Mouse (Mus musculus) ovary, postnatal 10 days (tissue): ENCODE data around the gene Anxa3.

ENCODE experiments used
- DNase-seq: peaks from one replicate; pipeline ENCODE4 v3.0.0; 2022; ENCODE audit warnings: low spot score

The Anxa3 gene

GRCm38 (mm10) chr5:96792936-96793718 lies at the start of gene Anxa3:
Gene Anxa3, plus strand, starts transcription at chr5:96793339.
- no peak for DNase-seq

DNA sequence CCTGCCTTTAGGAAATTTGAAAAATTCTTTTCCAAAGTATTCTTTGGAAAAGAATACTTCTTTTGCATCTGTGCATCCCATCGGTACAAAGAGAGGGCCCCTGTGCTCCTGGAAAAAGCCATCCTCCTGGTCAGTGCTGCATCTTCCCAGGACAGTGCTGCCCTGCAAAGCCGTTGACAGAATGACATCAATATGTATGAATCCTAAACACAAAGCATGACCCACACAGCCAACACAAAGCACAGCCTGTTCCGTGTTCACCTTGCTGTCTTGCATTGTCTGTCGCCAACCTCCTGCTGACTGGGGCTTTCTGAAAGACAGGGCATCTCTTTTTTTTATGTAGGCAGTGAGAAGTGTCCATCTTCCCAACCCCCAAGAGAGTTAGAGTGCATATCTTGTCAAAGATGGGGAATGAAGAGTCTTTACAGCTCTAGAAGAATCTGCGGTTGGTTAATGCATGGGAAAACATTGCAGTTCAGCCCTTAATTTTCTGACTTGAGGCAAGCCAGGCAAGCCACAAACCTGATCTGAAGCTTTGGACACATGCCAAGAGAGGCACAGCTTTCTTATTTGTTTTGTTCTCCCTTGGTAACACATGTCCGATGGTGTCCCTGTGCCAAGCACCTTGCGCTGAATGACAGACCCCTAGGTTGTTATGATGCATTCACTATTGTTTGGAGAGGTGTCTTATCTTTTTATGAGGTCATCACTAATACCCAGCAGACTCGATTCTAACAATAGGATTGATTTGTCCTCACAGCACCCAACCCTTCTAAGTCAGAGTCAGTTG lies 45.7 kb upstream of the Anxa3 start:
- no peak for DNase-seq

DNA sequence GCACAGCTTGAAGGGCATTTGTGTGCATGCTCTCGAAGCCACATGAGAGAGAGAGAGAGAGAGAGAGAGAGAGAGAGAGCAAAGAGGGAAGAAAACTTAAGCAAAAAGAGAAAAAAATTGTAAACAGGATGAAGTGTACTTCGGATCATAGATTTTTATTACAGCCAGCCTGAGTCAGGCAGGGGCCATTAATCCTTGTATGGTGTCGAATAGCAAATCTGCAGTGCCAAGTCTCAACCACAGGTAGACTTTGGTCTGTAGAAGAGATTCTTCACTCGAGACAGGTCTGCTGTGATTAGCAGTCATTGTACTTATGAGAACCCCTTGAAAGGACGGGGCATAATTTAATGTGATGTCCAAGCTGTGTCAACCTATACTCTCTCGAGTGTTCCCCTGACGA lies 35.5 kb upstream of the Anxa3 start:
- DNase-seq, result no peak

DNA sequence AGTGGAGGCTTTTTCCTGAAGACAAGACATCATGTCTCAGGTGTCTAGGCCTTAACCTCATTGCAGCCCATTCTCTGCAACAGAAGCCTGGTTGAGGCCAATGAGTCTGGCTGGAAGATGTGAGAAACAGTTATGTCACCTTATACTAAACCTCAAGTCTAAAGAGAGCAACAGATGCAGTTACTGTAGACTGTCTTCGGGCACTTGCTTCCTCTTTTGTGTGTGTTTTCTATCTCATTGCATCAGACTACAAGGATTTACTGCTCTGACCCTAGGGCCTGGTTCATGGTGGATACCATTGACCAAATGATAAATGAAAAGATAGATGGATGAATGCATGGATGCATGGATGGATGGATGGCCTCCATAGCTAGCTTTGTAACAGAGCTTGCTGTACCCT lies 31.1 kb upstream of the Anxa3 start:
- DNase-seq, result no peak

DNA sequence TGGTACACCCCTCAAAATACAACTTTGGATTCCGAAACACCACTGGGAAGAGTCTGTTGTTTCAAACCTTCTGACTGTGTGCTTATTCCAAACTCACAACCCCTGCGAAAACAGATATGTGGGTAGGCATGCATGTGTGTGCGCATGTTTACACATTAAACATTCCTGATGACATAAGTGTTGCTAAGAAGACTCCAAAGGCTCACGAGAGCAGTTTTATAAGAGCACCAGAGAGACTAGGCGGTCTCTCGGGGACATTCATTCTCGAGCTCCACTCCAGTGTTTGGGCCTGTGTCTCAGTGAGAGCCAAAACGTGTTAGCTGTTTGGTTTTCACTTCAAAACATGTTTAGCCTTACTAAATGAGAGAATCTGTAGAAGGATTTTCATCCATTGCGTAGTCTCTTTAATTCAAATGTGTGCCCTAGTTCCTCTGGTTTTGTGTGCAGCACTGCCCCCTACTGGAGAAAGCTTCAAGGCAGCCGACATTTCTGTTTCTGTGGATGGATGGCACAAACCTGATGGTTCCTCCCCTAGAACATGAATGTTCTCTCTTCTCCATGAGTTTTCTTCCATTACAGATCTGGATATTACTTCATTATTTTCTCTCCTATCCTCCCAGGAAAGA lies 24.2 kb upstream of the Anxa3 start:
- no peak for DNase-seq

DNA sequence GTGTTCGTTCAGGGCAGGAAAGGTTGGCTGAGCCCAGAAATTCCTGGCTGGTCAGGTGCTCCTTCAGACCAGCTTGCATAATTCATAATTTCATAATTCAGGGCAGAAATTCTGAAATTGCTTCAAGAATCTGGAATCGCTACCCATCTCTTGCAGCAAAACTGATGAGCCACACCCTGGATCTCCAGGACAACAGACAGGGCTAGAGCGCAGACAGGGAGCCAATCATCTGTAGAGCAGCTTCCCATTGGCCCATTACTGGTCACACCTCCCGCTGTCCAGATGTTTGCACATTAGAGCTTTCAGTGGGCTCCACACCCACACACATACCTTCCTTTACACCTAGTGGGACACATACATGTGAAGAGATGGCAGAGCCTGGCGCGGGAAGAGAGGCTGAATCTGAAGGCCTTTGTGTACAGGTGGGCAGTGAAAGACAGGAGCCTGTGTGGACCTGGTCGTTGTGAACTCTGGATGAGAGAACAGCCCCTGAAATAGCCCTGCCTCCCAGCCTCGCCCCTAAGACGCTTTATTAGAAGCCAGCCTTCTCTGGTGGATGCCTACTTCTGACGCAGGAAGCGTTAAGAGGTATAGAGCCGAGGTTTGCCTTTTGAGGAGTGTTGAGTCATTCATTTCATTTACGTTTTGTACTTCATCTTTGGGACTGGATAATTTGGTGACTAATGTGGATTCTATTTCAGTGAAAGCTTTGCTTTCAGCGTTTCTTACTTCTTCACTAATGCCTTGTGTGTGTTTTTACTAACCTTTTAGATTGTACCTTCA lies 9.4 kb upstream of the Anxa3 start:
- no peak for DNase-seq

GRCm38 (mm10) chr5:96785096-96785495 lies 8.0 kb upstream of the Anxa3 start:
- DNase-seq, result no peak

GRCm38 (mm10) chr5:96792422-96792821 lies 717 bp upstream of the Anxa3 start:
- DNase-seq, result no peak

DNA sequence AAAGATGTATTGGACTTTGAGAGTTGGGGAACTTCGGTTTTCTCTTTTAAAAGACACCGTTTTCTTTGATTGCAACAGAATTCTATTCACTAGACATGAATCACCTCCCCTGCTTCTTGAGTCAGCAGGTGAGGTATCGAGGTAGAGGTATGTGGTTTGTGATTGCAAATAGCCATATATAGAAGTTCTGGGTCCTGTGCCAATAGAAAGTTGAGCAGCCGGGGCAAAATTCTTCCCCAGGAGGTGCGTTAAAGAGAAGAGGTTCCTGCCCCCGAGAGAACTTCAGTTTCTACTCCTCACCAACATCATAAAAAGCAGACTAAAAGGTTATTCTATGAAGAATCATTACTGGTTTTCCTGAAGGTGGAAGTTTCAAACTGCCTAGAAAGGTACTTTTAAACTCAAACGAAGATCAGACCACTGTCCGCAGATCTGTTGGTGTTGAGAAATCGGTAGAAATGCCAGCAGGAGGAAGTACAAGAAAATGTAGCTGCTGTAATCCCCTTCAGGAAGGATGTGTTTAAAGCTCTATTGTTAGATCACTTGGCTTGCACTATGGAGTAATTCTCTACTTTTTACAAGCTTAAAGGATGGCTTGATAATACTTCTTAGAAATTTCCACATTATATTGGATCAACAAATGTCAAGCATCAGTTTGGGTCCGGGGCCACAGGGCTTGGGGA lies 955 bp downstream of the Anxa3 start:
- no peak for DNase-seq

- no peak for DNase-seq
Measured at GRCm38 (mm10) chr5:96795752-96796151, 2.6 kb downstream of the Anxa3 start.

- no peak for DNase-seq
Measured at GRCm38 (mm10) chr5:96797465-96797864, 4.3 kb downstream of the Anxa3 start.

DNA sequence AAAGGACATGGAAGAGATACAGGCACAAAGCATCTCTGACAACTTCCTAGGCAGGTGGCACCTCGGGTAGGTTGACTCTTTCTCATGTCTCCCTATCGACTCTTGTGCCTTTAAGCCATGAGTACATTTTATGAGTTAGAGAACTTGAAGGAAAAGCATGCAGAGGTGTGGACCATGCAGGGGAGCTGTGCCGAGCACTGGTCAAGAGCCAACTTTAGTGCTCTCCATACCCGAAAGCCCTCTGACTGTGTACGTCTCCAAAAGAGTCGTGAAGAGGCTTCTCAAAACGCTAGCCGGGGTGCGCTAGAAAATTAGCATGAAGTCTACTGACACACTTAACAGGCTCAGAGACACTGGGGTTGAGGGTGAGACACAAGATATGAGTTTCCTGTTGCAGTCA lies 6.0 kb downstream of the Anxa3 start:
- DNase-seq, result no peak

DNA sequence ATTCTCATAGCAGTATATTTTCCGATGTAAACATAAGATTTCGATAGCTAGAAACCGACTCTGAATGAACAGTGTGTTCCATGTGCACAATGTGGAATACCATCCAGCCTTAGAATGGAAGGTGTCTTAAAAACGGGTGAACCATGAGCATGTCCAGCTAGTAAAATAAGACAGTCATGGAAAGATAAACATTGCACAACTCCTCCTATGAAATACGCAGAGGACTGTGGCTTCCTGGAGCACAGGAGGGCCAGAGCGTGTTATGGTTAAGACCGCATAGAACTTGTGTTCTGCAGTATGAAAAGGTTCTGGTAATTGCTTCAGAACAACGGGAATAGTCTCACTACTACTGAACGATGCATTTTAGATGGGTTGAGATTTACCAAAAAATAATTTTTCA lies 6.8 kb downstream of the Anxa3 start:
- no peak for DNase-seq

DNA sequence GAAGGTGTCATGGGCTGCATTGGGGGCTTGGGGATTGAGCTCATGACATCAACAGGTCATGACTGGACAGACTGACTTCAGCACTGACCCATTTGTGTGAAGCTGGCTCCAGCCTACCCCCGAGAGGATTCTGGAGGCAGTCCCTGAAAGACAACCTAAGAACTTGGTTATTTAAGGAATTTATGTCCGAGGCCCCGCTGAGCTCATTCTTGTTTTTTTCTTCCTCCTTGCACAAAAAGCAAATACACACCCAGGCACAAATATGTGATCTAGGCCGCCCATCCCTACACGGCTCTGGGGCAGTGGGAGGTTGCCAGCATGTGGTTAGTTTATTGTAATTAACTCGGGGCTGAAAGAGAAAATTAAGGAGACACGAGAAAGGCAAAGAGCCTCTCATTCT lies 9.0 kb downstream of the Anxa3 start:
- no peak for DNase-seq

DNA sequence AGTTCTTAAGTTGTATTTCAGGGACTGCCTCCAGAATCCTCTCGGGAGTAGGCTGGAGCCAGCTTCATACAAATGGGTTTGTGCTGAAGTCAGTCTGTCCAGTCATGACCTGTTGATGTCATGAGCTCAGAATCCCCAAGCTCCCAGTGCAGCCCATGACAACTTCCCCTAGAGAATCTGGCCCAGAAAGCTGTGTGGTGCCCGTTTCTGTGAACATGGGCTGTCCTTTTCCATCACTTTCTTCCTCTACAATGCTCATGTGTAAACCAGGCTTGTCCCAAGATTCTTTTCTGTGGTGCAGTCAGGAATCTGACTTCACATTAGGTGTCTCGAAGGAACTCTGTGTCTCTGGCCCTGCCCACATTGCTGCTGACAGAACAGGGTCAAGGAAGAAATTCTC lies 10.0 kb downstream of the Anxa3 start:
- DNase-seq, result no peak

DNA sequence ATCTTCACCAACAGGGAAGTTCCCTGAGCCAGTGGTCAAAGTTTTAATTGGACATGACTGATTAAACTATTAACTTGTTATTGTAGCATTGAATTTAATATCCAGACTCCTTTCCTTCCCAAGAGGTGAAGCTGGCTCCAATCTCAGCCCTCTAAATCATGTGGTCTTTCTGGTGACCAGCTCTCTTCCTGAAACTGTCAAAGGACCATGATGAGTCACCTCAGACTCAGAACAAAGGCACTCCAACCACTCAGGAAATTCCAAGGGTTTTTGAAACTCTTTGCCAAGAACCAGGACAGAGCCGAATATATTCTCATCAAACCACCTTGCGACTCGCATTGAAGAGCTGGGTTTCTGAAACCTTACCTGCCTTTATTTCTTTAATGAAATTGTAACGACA lies 11.2 kb downstream of the Anxa3 start:
- no peak for DNase-seq

DNA sequence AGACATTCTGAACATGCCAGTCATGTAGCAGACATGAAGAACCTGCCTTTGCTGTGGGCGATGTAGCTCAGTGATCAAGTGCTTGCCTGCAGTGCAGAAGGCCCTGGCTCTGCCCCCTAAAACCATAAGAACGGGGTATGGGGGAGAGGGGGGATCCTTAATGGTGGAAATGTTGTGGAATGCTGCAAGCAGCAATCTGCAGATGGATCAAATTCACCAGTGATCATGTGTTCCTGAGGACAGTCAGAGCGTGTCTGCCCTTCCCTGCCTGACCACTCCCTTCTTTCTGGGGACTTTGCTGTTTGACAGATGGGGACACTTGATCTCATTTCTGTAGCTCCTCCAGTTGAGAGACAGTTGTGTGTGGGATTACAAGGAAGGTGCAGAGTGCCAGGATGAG lies 11.7 kb downstream of the Anxa3 start:
- DNase-seq, result no peak

- DNase-seq, result no peak
Measured at GRCm38 (mm10) chr5:96810620-96811019, 17.5 kb downstream of the Anxa3 start.

GRCm38 (mm10) chr5:96824769-96825327 lies 31.7 kb downstream of the Anxa3 start:
- DNase-seq, result no peak

DNA sequence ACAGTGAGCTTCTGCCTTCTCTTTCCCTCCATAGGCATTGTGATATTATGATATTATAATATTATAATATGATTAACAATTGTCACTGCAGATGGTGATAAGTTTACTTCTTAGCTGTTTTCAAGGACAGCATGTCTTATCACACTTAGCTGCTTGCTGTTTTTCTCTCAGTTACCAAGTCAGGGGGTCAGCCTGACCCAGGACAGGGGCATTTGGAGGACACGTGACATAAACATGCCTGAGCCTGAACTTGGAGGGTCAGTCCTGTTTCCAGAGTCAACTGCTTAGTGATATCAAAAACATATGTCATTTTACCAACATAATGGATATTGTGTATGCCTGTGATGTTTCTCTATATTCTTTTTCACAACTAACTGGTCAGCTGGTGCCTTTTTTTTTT lies 34.0 kb downstream of the Anxa3 start:
- no peak for DNase-seq

DNA sequence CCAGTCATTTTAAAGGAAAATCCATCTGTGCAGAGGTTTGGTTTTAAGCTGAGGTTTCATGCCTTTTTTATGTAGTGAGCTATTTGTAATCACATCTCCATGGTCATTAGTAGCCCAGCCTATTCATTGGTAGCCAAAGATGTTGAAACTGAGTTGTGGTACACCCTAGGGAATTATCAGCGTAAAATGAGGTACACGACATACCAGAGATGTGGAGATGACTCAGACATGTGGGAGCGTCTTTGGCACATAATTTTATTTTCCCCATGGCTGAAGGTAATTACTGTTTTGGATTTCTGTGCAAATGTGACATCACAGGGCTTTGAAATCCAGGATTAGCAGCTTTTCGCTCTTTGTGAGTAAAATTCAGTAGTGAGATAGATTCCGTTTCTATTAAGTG lies 41.2 kb downstream of the Anxa3 start:
- no peak for DNase-seq
